Mouse (Mus musculus): ENCODE measurements around the gene Cblb. TPM values are rescaled to one million over a fixed set of nuclear protein-coding genes. Genes with fewer than 3 reads are reported as not detected.

The Cblb gene
- polyA plus RNA-seq, 1 experiment from 2014 or later = 18.6 TPM

- WGBS = 49% methylated on average over 14 of the region's 14 CpGs
- no peaks in the 10 kb centered on the region for H3K9me3 ChIP-seq (ENCODE audit: control insufficient read depth, low read depth, low read length)
- ATAC-seq (ENCODE audit: insufficient number of reproducible peaks, insufficient read depth, low FRiP score, low read depth) = no peak
- peaks cover 2% of the 10 kb centered on the region for H3K36me3 ChIP-seq (ENCODE audit: control insufficient read depth, insufficient read depth, low read length)
- no peaks in the 10 kb centered on the region for H3K27me3 ChIP-seq (ENCODE audit: control insufficient read depth, insufficient read depth, low read length)
- H3K27ac ChIP-seq (ENCODE audit: low read length) = no peak overlapping the region
- H3K9ac ChIP-seq (replicated peaks; ENCODE audit: low read depth, low read length) = no peak overlapping the region
- no peak overlapping the region for H3K4me2 ChIP-seq (replicated peaks; ENCODE audit: low read depth, low read length)
- H3K4me3 ChIP-seq (ENCODE audit: low read depth, low read length) = no peak overlapping the region
- 0 out of 2 replicates have a peak, but pooled peaks cover 9% of the 10 kb centered on the region for H3K4me1 ChIP-seq (ENCODE audit: control insufficient read depth, insufficient read depth, low read length)
Observed at GRCm38 (mm10) chr16:52042667-52043379, 11.8 kb downstream of the Cblb start.

- WGBS = 83% methylated on average over 11 of the region's 11 CpGs
- Histone ChIP-seq H3K27me3 (ENCODE audit: control insufficient read depth, insufficient read depth, low read length) (no peaks in the 10 kb centered on the region), H3K9me3 (ENCODE audit: control insufficient read depth, low read depth, low read length) (no peaks in the 10 kb centered on the region), H3K36me3 (ENCODE audit: control insufficient read depth, insufficient read depth, low read length) (peaks cover 9% of the 10 kb centered on the region), H3K4me3 (ENCODE audit: low read depth, low read length) (no peak overlapping the region), H3K27ac (ENCODE audit: low read length) (no peak overlapping the region), H3K9ac (replicated peaks; ENCODE audit: low read depth, low read length) (no peak overlapping the region), H3K4me1 (ENCODE audit: control insufficient read depth, insufficient read depth, low read length) (0 out of 2 replicates have a peak, but pooled peaks cover 9% of the 10 kb centered on the region), H3K4me2 (replicated peaks; ENCODE audit: low read depth, low read length) (no peak overlapping the region)
- no peak for ATAC-seq (ENCODE audit: insufficient number of reproducible peaks, insufficient read depth, low FRiP score, low read depth)
Observed at GRCm38 (mm10) chr16:52043380-52044117, 12.5 kb downstream of the Cblb start.

GRCm38 (mm10) chr16:52044518-52044917 is 13.5 kb downstream of the Cblb start:
- no peak overlapping the region for H3K4me3 ChIP-seq (ENCODE audit: low read depth, low read length)
- no peak overlapping the region for H3K4me2 ChIP-seq (replicated peaks; ENCODE audit: low read depth, low read length)
- H3K27ac ChIP-seq (ENCODE audit: low read length) = no peak overlapping the region
- no peaks in the 10 kb centered on the region for H3K9me3 ChIP-seq (ENCODE audit: control insufficient read depth, low read depth, low read length)
- 0 out of 2 replicates have a peak, but pooled peaks cover 9% of the 10 kb centered on the region for H3K4me1 ChIP-seq (ENCODE audit: control insufficient read depth, insufficient read depth, low read length)
- WGBS = 93% methylated on average over 7 of the region's 7 CpGs
- peaks cover 15% of the 10 kb centered on the region for H3K36me3 ChIP-seq (ENCODE audit: control insufficient read depth, insufficient read depth, low read length)
- ATAC-seq (ENCODE audit: insufficient number of reproducible peaks, insufficient read depth, low FRiP score, low read depth) = no peak
- no peaks in the 10 kb centered on the region for H3K27me3 ChIP-seq (ENCODE audit: control insufficient read depth, insufficient read depth, low read length)
- H3K9ac ChIP-seq (replicated peaks; ENCODE audit: low read depth, low read length) = no peak overlapping the region

- Histone ChIP-seq H3K4me3 (ENCODE audit: low read depth, low read length) (no peak overlapping the region), H3K4me1 (ENCODE audit: control insufficient read depth, insufficient read depth, low read length) (0 out of 2 replicates have a peak, but pooled peaks cover 9% of the 10 kb centered on the region), H3K36me3 (ENCODE audit: control insufficient read depth, insufficient read depth, low read length) (peaks cover 15% of the 10 kb centered on the region), H3K27me3 (ENCODE audit: control insufficient read depth, insufficient read depth, low read length) (no peaks in the 10 kb centered on the region), H3K9me3 (ENCODE audit: control insufficient read depth, low read depth, low read length) (no peaks in the 10 kb centered on the region), H3K27ac (ENCODE audit: low read length) (no peak overlapping the region), H3K9ac (replicated peaks; ENCODE audit: low read depth, low read length) (no peak overlapping the region), H3K4me2 (replicated peaks; ENCODE audit: low read depth, low read length) (no peak overlapping the region)
- ATAC-seq (ENCODE audit: insufficient number of reproducible peaks, insufficient read depth, low FRiP score, low read depth) = no peak
- WGBS = 78% methylated on average over 4 of the region's 4 CpGs
Observed at GRCm38 (mm10) chr16:52044985-52045384, 14.0 kb downstream of the Cblb start.

GRCm38 (mm10) chr16:52046464-52046863 is 15.4 kb downstream of the Cblb start:
- no peak for ATAC-seq (ENCODE audit: insufficient number of reproducible peaks, insufficient read depth, low FRiP score, low read depth)
- WGBS = 90% methylated on average over 4 of the region's 4 CpGs
- no peak overlapping the region for H3K27ac ChIP-seq (ENCODE audit: low read length)
- no peak overlapping the region for H3K4me2 ChIP-seq (replicated peaks; ENCODE audit: low read depth, low read length)
- H3K9me3 ChIP-seq (ENCODE audit: control insufficient read depth, low read depth, low read length) = no peaks in the 10 kb centered on the region
- H3K4me3 ChIP-seq (ENCODE audit: low read depth, low read length) = no peak overlapping the region
- H3K36me3 ChIP-seq (ENCODE audit: control insufficient read depth, insufficient read depth, low read length) = peaks cover 19% of the 10 kb centered on the region
- H3K27me3 ChIP-seq (ENCODE audit: control insufficient read depth, insufficient read depth, low read length) = no peaks in the 10 kb centered on the region
- 0 out of 2 replicates have a peak, but pooled peaks cover 5% of the 10 kb centered on the region for H3K4me1 ChIP-seq (ENCODE audit: control insufficient read depth, insufficient read depth, low read length)
- H3K9ac ChIP-seq (replicated peaks; ENCODE audit: low read depth, low read length) = no peak overlapping the region

- ATAC-seq (ENCODE audit: insufficient number of reproducible peaks, insufficient read depth, low FRiP score, low read depth) = no peak
- Histone ChIP-seq H3K27me3 (ENCODE audit: control insufficient read depth, insufficient read depth, low read length) (no peaks in the 10 kb centered on the region), H3K9ac (replicated peaks; ENCODE audit: low read depth, low read length) (no peak overlapping the region), H3K4me1 (ENCODE audit: control insufficient read depth, insufficient read depth, low read length) (no peaks in the 10 kb centered on the region), H3K9me3 (ENCODE audit: control insufficient read depth, low read depth, low read length) (no peaks in the 10 kb centered on the region), H3K36me3 (ENCODE audit: control insufficient read depth, insufficient read depth, low read length) (peaks cover 20% of the 10 kb centered on the region), H3K4me3 (ENCODE audit: low read depth, low read length) (no peak overlapping the region), H3K27ac (ENCODE audit: low read length) (no peak overlapping the region), H3K4me2 (replicated peaks; ENCODE audit: low read depth, low read length) (no peak overlapping the region)
- 90% methylated on average over 8 of the region's 8 CpGs for WGBS
Observed at GRCm38 (mm10) chr16:52051106-52051505, 20.1 kb downstream of the Cblb start.

GRCm38 (mm10) chr16:52052734-52053133 is 21.7 kb downstream of the Cblb start:
- Histone ChIP-seq H3K27me3 (ENCODE audit: control insufficient read depth, insufficient read depth, low read length) (no peaks in the 10 kb centered on the region), H3K27ac (ENCODE audit: low read length) (no peak overlapping the region), H3K4me2 (replicated peaks; ENCODE audit: low read depth, low read length) (no peak overlapping the region), H3K4me1 (ENCODE audit: control insufficient read depth, insufficient read depth, low read length) (no peaks in the 10 kb centered on the region), H3K4me3 (ENCODE audit: low read depth, low read length) (no peak overlapping the region), H3K9me3 (ENCODE audit: control insufficient read depth, low read depth, low read length) (no peaks in the 10 kb centered on the region), H3K9ac (replicated peaks; ENCODE audit: low read depth, low read length) (no peak overlapping the region), H3K36me3 (ENCODE audit: control insufficient read depth, insufficient read depth, low read length) (peaks cover 19% of the 10 kb centered on the region)
- ATAC-seq (ENCODE audit: insufficient number of reproducible peaks, insufficient read depth, low FRiP score, low read depth) = no peak
- 75% methylated on average over 5 of the region's 5 CpGs for WGBS

GRCm38 (mm10) chr16:52055236-52055635 is 24.2 kb downstream of the Cblb start:
- peaks cover 6% of the 10 kb centered on the region for H3K4me1 ChIP-seq (ENCODE audit: control insufficient read depth, insufficient read depth, low read length)
- H3K4me2 ChIP-seq (replicated peaks; ENCODE audit: low read depth, low read length) = no peak overlapping the region
- no peak overlapping the region for H3K4me3 ChIP-seq (ENCODE audit: low read depth, low read length)
- H3K27ac ChIP-seq (ENCODE audit: low read length) = no peak overlapping the region
- H3K27me3 ChIP-seq (ENCODE audit: control insufficient read depth, insufficient read depth, low read length) = no peaks in the 10 kb centered on the region
- no peaks in the 10 kb centered on the region for H3K9me3 ChIP-seq (ENCODE audit: control insufficient read depth, low read depth, low read length)
- H3K9ac ChIP-seq (replicated peaks; ENCODE audit: low read depth, low read length) = no peak overlapping the region
- H3K36me3 ChIP-seq (ENCODE audit: control insufficient read depth, insufficient read depth, low read length) = peaks cover 5% of the 10 kb centered on the region; the same call in 1 of the 2 replicates
- no peak for ATAC-seq (ENCODE audit: insufficient number of reproducible peaks, insufficient read depth, low FRiP score, low read depth)
- 93% methylated on average over 3 of the region's 3 CpGs for WGBS
